Mouse (Mus musculus) embryonic facial prominence, embryonic 11.5 days (tissue): ENCODE measurements around the gene Pnpla7. TPM values are rescaled to one million over a fixed set of nuclear protein-coding genes. Genes with fewer than 3 reads are reported as not detected.
A peak's percentile ranks its signal among the peaks of the same experiment; 100 is the strongest.

Experiments used
- ATAC-seq: fragments of 200-750 bp; cut with Nextera tagmentation; replicated peaks from 2 replicates; pipeline ENCODE4 v1.8.0; 2017; ENCODE audit warnings: low read depth; ENCODE audit not compliant: insufficient number of reproducible peaks, low FRiP score, low TSS enrichment
- DNase-seq: peaks from one replicate; pipeline ENCODE4 v3.0.0-alpha.2; 2015; ENCODE audit warnings: low spot score
- H3K27ac ChIP-seq: fragments of 300-500 bp; sonication (generic); replicated peaks from 2 replicates; pipeline ENCODE4 v1.5.1; 2014; ENCODE audit warnings: mild to moderate bottlenecking, low read depth, low read length, control low read depth
- H3K27me3 ChIP-seq: fragments of 300-500 bp; sonication (generic); 2 replicates; pipeline ENCODE4 v1.6.1; 2014; ENCODE audit warnings: mild to moderate bottlenecking, low read length, moderate library complexity, mixed read lengths; ENCODE audit not compliant: control insufficient read depth, insufficient read depth
- H3K36me3 ChIP-seq: fragments of 300-500 bp; sonication (generic); replicated peaks from 2 replicates; pipeline ENCODE4 v1.6.1; 2014; ENCODE audit warnings: low read depth, mild to moderate bottlenecking, low read length, moderate library complexity, mixed read lengths; ENCODE audit not compliant: control insufficient read depth, insufficient read depth
- H3K4me1 ChIP-seq: fragments of 300-500 bp; sonication (generic); 2 replicates; pipeline ENCODE4 v1.6.1; 2014; ENCODE audit warnings: low read length, mixed read lengths; ENCODE audit not compliant: control insufficient read depth, insufficient read depth
- H3K4me2 ChIP-seq: fragments of 300-500 bp; sonication (generic); 2 replicates; pipeline ENCODE4 v1.6.1; 2014; ENCODE audit warnings: low read depth, mild to moderate bottlenecking, control low read depth, low read length, moderate library complexity
- H3K4me3 ChIP-seq: fragments of 300-500 bp; sonication (generic); 2 replicates; pipeline ENCODE4 v1.5.1; 2014; ENCODE audit warnings: low read depth, low read length, control low read depth
- H3K9ac ChIP-seq: fragments of 300-500 bp; sonication (generic); replicated peaks from 2 replicates; pipeline ENCODE4 v1.6.1; 2014; ENCODE audit warnings: mild to moderate bottlenecking, control low read depth, low read length
- H3K9me3 ChIP-seq: fragments of 300-500 bp; sonication (generic); replicated peaks from 2 replicates; pipeline ENCODE4 v1.6.1; 2016; ENCODE audit warnings: mild to moderate bottlenecking, low read length, inconsistent platforms, mixed read lengths; ENCODE audit not compliant: control insufficient read depth
- WGBS: fragments of 180-500 bp; shearing (Covaris S2); extraction: QIAGEN DNeasy Blood & Tissue Kit; methylation state at CpG from one replicate; pipeline ENCODE4 v1.1.7; 2014; 5-methylcytosine and 5-hydroxymethylcytosine counted together
- polyA plus RNA-seq: library from polyadenylated mRNA; unstranded; fragments of >200 nt; fragmentation: Nextera tagmentation; extraction: Ambion mirVana; gene quantifications from 2 replicates; pipeline ENCODE4 v1.2.1, GENCODE M21; 2014

Pnpla7 gene
- polyA plus RNA-seq, 1 experiment from 2014 or later = 4.7 TPM

DNA sequence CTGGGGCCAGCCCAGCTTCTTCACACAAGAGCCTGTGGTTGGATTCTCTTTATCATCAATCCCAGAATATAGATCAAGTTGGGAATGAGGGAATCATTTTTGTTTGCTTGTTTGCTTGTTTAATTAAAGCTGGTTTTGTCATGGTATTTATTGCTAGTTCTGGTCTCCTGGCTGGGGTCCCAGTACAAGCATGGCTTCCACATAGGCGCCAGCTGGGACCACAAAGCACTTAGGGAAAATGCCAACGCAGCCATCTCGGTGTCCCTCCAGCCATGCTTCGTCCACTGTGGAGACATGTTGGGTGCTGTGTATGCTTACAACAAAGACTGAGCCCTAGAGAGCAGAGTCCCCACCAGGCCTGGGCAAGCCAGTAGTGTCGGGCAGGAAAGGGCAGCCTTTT lies 109.7 kb downstream of the Pnpla7 start:
- Histone ChIP-seq H3K27ac (no peak overlapping the region), H3K27me3 (no peaks in the 10 kb centered on the region), H3K9me3 (no peaks in the 10 kb centered on the region), H3K4me2 (no peak overlapping the region), H3K9ac (no peak overlapping the region), H3K4me1 (no peaks in the 10 kb centered on the region), H3K4me3 (no peak overlapping the region), H3K36me3 (no peaks in the 10 kb centered on the region)
- DNase-seq (no peak), ATAC-seq (no peak)
- 89% methylated on average over 5 of the region's 5 CpGs for WGBS

DNA sequence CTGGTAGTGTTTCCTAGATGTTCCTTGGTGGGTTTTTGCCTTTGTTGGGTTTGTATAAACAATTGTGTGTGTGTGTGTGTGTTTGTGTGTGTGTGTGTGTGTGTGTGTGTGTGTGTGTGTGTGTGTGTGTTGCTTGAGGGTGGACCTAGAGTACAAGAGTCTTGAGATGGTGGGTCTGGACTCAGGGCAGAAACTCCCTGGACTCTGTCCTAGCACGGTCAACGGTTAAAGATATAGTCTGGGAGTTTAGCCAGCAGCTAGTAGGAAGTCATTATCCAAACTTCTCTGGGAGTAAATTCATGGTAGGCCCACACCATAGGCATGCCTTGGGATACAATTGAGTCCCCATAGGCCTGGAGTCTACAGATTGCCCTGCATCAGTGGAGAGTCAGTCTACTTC lies 112.0 kb downstream of the Pnpla7 start:
- DNase-seq = no peak
- WGBS = 89% methylated on average over 2 of the region's 2 CpGs
- H3K27me3 ChIP-seq = no peaks in the 10 kb centered on the region
- H3K27ac ChIP-seq = no peak overlapping the region
- ATAC-seq = no peak
- no peak overlapping the region for H3K4me2 ChIP-seq
- H3K4me1 ChIP-seq = no peaks in the 10 kb centered on the region
- no peaks in the 10 kb centered on the region for H3K36me3 ChIP-seq
- H3K4me3 ChIP-seq = no peak overlapping the region
- no peaks in the 10 kb centered on the region for H3K9me3 ChIP-seq
- H3K9ac ChIP-seq = no peak overlapping the region

DNA sequence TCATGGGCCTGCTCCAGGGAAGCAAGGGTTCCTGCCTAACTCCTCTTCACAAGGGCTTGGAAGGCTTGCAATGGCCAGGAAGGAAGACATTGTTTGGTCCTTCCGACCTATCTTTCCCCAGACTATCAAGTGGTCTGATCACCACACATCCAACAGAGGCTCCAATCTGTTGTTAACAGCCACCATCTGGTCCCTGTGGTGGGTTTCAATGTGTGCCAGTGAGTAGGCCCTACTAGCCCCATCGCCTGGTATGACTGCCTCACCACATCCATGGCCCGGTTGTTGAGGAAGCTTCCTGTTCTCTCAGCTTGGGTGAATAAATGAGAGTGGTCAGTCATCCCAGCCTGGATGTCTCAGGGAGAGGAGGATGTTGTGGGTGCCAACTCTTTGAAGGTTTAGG lies 112.8 kb downstream of the Pnpla7 start:
- WGBS = 81% methylated on average over 3 of the region's 3 CpGs
- H3K4me2 ChIP-seq = no peak overlapping the region
- H3K27me3 ChIP-seq = no peaks in the 10 kb centered on the region
- no peaks in the 10 kb centered on the region for H3K4me1 ChIP-seq
- ATAC-seq = no peak
- no peaks in the 10 kb centered on the region for H3K36me3 ChIP-seq
- H3K4me3 ChIP-seq = no peak overlapping the region
- no peak overlapping the region for H3K27ac ChIP-seq
- H3K9me3 ChIP-seq = no peaks in the 10 kb centered on the region
- no peak overlapping the region for H3K9ac ChIP-seq
- DNase-seq = no peak

DNA sequence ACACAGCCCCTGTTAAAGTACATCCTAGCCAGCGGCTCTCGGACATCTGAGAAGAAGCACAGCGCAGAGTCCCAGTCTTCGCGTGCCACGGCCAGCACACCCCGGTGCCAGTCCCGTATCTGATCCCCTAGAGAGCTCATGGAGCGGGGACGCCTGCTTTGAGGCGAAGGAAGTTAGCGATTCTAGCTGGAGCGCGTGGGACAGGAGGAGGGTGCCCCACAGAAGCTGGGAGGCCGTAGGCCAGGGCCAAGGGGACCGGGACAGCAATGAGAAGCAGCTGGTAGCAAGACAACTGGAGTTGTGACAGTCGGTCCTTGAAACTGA lies 118.9 kb downstream of the Pnpla7 start:
- 34% methylated on average over 17 of the region's 17 CpGs for WGBS
- Histone ChIP-seq H3K27ac (no peak overlapping the region), H3K4me2 (peak overlapping the region; percentile 28; the same call in 1 of the 2 replicates), H3K9me3 (no peaks in the 10 kb centered on the region), H3K27me3 (no peaks in the 10 kb centered on the region), H3K36me3 (no peaks in the 10 kb centered on the region), H3K4me3 (no peak overlapping the region), H3K4me1 (0 out of 2 replicates have a peak, but pooled peaks cover 2% of the 10 kb centered on the region), H3K9ac (0 out of 2 replicates have a peak overlapping the region, but pooled peaks have one; percentile 3)
- DNase-seq (no peak), ATAC-seq (no peak)

DNA sequence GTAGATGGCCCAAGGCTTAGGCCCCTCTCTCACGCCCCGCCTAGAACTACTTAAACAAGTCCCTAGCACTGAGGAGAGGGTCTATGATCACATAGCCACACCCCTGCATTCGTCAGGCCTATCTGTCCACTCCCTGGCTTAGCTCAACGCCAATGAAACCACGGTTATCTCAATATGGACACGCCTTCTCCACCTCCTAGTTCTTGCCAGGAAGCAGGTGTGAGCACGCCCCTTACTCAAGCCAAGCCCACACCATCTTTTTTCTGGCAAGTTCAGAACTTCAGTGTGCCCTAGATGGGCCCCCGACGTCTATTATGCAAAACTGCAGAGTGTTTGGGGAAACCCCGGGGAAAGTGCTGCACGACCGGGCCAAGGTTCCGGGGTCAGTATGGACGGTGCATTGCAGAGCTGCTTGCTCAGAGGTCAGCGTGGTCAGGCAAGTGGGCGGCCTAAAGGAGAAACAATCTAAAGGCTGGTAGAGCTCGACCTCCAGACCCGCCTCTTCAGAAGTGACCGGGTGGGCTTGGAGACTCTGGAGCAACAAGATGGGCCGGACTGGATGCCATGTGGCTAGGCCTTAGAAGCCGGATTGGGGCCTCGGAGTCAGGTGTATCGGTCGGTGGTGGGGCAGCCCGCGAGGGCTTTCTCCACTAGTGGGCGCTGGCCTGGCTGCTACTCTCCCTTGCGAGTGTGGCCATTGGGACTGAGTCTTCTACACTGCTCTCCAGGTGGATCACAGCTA lies 119.4 kb downstream of the Pnpla7 start, which contains the start of gene Noxa1:
Gene Noxa1, minus strand, starts transcription at position 41 of the 742 bp plus-strand sequence.
- 46% methylated on average over 28 of the region's 28 CpGs for WGBS
- Histone ChIP-seq H3K9me3 (no peaks in the 10 kb centered on the region), H3K27me3 (no peaks in the 10 kb centered on the region), H3K27ac (no peak within 1 kb of the TSS), H3K4me1 (0 out of 2 replicates have a peak, but pooled peaks cover 2% of the 10 kb centered on the region), H3K36me3 (no peaks in the 10 kb centered on the region), H3K4me2 (peak within 1 kb of the TSS; percentile 28; the same call in 1 of the 2 replicates), H3K4me3 (no peak within 1 kb of the TSS), H3K9ac (0 out of 2 replicates have a peak within 1 kb of the TSS, but pooled peaks have one; percentile 3)
- ATAC-seq = peak; percentile 41; the same call in 1 of the 2 replicates
- peak; percentile 54 for DNase-seq

DNA sequence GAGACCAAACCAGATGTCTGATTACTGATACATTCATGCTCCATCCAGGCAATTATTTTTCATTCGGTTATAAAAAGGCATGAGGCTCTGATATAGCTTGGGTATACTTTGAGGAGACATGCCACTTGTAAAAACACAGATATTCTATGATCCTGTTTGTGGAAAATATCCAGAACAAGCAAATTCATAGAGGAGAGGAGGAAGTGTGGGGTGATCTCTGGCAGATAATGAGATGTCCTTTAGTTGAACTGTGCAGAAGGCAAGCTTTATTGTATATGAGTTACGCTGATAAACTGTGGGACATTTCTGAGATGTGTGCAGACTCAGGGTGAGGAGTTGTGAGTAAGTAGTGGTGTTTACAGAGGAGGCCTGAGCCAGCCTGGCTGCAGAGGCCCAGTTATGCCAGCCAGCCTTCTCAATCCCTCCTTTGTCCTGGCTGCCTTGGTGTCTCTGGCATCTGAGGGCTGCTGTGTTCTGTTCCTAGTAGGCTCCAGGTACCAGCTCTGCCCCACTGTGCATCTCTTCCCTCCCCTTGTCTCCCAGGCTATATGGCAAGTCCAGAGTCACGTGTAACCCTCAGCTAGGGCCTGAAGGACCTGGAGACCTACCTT lies 122.3 kb downstream of the Pnpla7 start:
- WGBS = 78% methylated on average over 3 of the region's 3 CpGs
- no peak for DNase-seq
- no peak overlapping the region for H3K4me3 ChIP-seq
- no peaks in the 10 kb centered on the region for H3K36me3 ChIP-seq
- no peaks in the 10 kb centered on the region for H3K9me3 ChIP-seq
- ATAC-seq = no peak
- H3K27ac ChIP-seq = no peak overlapping the region
- no peaks in the 10 kb centered on the region for H3K27me3 ChIP-seq
- H3K9ac ChIP-seq = no peak overlapping the region
- H3K4me1 ChIP-seq = 0 out of 2 replicates have a peak, but pooled peaks cover 2% of the 10 kb centered on the region
- H3K4me2 ChIP-seq = no peak overlapping the region

DNA sequence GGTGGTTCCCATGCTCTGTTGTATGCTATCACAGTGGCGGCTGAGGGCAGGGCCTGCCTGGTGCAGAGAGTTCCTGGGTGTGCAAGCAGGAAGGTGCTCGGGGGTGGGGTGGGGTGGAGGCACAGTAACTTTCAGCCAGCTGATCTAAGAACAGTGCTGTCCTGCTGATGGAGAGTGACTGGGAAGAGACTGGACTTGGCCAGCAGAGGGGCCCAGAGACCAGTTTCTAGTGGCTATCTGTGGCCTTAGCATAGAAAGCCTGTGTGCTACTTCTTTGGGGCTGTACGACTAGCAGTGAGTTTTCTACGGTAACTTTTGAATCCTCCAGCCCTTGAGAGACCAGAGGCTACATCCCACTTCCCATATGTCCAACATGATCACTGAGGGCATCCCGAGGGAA lies 123.1 kb downstream of the Pnpla7 start:
- Histone ChIP-seq H3K27me3 (no peaks in the 10 kb centered on the region), H3K36me3 (no peaks in the 10 kb centered on the region), H3K9ac (no peak overlapping the region), H3K4me3 (no peak overlapping the region), H3K27ac (no peak overlapping the region), H3K4me1 (0 out of 2 replicates have a peak, but pooled peaks cover 2% of the 10 kb centered on the region), H3K4me2 (no peak overlapping the region), H3K9me3 (no peaks in the 10 kb centered on the region)
- DNase-seq (peak; percentile 17), ATAC-seq (0 out of 2 replicates have a peak, but pooled peaks have one; percentile 19)
- WGBS = 51% methylated on average over 5 of the region's 5 CpGs

DNA sequence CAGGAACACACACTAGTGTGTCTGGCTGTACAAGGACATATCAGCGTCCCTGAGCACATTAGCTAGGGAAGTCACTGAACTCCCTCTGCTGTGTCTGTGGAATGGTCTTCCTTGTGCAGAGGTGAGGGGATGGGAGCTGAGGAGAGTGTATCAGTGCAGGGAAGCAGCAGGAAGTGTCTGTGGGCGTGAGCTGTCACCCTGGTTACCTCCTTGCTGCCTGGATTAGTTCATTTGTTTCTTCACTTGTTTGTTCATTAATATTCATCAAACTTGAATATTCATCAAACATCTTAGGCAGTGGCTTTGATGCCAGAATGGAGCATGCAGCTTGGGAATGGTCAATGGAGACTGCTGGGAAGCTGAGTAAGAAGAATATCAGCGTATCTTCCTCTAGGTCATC lies 123.9 kb downstream of the Pnpla7 start:
- Histone ChIP-seq H3K36me3 (no peaks in the 10 kb centered on the region), H3K4me3 (no peak overlapping the region), H3K4me2 (no peak overlapping the region), H3K4me1 (0 out of 2 replicates have a peak, but pooled peaks cover 2% of the 10 kb centered on the region), H3K9me3 (no peaks in the 10 kb centered on the region), H3K27me3 (no peaks in the 10 kb centered on the region), H3K9ac (no peak overlapping the region), H3K27ac (no peak overlapping the region)
- DNase-seq = no peak
- ATAC-seq = no peak
- WGBS = 77% methylated on average over 3 of the region's 3 CpGs
